Mouse (Mus musculus) frontal cortex, postnatal 25 days (tissue): ENCODE measurements at regions not wholly inside any gene's neighbourhood (a gene's known extent, or its start where the extent isn't known, plus 50 kb on each side); places are given as distances from the start of the nearest gene placed in this dataset.

Experiments
- DNase-seq, 2 experiments: peaks; one replicate each; pipeline ENCODE4 v3.0.0; 2022; ENCODE audit warnings: low spot score in 2 of 2

DNA sequence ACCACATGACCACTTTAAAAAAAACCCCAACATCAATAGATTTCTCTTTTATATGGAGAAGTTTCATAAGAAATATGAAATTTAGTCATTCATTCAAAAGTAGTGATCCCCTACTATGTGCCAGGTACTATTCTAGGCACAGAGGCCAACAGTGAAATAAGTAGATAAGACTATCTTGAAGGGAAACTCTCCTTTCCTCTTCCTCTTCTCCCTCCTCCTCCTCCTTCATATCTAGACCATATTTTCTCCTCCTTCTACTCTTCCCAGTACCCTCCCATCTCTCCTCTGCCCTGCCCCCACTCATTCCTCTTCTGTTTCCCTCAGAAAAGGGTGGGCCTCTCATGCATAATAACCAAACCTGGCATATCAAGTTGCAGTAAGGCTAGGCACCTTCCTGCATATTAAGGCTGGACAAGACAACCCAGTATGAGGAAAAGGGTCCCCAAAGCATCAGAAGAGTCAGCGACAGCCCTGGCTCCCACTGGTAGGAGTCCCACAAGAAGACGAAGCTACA lies 54.4 kb upstream of the Prickle1 start:
- DNase-seq = no peak

DNA sequence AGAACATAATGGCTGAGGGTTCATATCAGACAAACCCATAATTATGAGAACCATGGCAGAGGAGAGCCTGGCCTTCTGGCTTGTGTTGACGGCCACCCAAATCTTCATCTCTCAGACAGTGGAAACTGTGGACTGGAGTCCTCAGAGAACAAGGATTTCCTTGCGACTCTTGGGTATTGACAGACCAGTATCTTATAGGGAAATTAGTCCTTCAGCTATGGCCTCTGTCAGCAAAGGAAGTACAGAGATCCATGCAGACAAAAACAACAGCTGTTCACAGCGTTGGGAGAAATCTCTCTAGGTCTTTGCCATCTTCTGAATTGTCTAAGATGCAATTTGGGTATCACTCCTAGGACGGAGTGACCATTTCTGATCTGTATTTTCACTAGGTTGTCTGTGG lies 53.0 kb upstream of the Prickle1 start:
- no peak for DNase-seq

DNA sequence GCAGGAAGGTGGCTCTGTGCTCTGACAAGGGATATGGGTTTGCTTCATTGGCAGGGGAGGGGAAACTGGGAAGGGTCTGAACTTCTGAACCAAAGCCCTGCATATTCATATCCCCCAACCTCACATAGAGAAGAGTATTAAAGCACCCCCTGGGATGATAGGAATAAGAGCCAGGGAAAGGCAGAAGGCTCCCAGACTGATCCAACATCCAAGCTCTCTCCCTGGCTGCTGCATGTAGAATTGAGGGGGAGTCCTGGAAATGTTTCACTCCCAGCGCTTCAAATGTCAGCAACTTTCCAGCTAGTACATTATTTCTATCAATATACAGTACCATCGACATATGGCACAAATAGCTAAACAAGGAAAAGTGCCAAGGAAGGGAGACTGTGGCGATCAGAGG lies 51.1 kb upstream of the Prickle1 start:
- no peak for DNase-seq

DNA sequence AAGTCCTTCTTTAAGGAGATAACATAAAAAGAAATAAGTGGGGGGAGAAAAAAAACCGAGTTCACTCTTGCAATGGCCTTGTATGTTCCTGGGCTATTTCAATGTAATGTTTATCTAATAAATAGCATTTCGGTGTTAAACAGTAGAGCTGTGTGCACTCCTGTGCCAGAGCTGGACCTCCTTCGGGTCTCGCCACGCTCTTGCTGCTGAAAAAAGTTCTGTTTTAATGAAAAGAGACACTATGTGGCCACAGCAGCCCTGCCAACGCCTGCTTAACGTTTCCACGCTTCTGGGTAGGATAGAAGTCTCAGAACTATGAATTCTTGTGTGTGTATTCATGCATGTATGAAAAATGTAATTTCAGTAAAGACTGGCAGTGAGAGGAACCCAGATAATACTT lies 50.3 kb upstream of the Prickle1 start:
- no peak for DNase-seq
